Mouse (Mus musculus): ENCODE results near the gene Anks4b. TPM values are rescaled to one million over a fixed set of nuclear protein-coding genes. Genes with fewer than 3 reads are reported as not detected.

Anks4b gene
- polyA plus RNA-seq, 1 experiment from 2014 or later: 0.05 TPM

DNA sequence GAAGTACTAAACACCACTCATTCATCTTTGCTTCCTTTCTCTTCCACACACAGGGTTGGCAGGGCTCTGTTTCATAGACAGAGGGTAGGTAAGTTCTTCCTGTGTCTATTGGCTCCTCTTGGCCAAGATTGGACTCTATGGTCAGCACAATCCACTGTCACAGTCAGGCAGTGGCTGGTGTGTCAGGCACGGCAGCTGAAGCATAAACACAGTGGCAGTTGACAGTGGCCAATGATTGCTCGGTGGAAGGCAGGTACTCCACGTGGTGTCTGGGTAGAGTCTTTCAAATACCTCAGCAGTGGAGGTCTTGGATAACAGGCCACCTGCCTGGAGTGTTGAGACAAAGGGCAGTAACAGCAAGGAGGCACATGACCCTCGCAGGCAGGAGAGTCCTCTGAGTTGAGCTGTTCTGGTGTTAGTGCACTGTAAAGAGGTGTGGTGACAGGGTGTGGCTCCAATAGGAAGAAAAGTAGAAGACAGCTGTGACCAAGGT lies 15.5 kb upstream of the Anks4b start:
- H3K36me3 ChIP-seq: no peaks in the 10 kb centered on the region
- WGBS: 38% methylated on average over 4 of the region's 4 CpGs
- H3K4me1 ChIP-seq (replicated peaks): no peaks in the 10 kb centered on the region
- no peak overlapping the region for H3K4me3 ChIP-seq
- H3K4me2 ChIP-seq: no peak overlapping the region
- no peak overlapping the region for H3K27ac ChIP-seq (ENCODE audit: poor library complexity, severe bottlenecking)
- H3K27me3 ChIP-seq (replicated peaks): no peaks in the 10 kb centered on the region
- no peak overlapping the region for H3K9ac ChIP-seq
- H3K9me3 ChIP-seq (replicated peaks): no peaks in the 10 kb centered on the region
- ATAC-seq (ENCODE audit: insufficient number of reproducible peaks, low FRiP score): no peak

DNA sequence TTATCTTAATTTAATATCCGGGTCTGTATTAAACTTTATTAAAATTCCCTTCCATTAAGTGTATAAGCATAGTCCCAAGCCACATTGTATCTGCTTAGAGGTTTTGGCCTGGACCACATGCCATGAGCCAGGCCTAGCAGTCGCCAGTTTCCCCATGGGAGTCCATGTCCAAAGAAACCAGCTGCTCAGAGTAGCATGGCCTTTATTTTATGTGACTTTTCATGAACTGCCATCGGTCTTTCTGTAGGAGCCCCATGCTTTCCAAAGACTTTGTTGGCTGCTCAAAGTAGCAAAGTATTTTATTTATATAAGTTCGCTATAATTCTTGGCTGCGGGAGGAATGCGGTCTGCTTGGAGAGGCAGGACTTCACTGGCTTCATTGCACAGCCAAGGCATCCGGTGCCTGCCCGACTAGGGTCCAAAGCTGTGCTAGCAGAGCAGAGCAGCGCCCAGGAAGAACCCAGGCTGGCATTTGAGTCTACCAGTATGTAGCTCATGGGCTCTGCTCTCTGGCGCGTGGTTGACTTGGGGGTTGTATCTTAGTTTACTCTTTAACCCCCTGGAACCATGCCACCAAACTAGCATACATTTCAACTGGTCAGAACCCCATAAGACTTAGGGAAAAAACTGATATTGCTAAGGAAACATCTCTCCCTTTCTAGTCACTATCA lies 9.9 kb upstream of the Anks4b start:
- Histone ChIP-seq H3K27me3 (replicated peaks) (no peaks in the 10 kb centered on the region), H3K4me1 (replicated peaks) (no peaks in the 10 kb centered on the region), H3K4me3 (no peak overlapping the region), H3K4me2 (no peak overlapping the region), H3K9me3 (replicated peaks) (no peaks in the 10 kb centered on the region), H3K9ac (no peak overlapping the region), H3K36me3 (no peaks in the 10 kb centered on the region), H3K27ac (ENCODE audit: poor library complexity, severe bottlenecking) (no peak overlapping the region)
- ATAC-seq (ENCODE audit: insufficient number of reproducible peaks, low FRiP score): no peak
- 85% methylated on average over 11 of the region's 11 CpGs for WGBS

DNA sequence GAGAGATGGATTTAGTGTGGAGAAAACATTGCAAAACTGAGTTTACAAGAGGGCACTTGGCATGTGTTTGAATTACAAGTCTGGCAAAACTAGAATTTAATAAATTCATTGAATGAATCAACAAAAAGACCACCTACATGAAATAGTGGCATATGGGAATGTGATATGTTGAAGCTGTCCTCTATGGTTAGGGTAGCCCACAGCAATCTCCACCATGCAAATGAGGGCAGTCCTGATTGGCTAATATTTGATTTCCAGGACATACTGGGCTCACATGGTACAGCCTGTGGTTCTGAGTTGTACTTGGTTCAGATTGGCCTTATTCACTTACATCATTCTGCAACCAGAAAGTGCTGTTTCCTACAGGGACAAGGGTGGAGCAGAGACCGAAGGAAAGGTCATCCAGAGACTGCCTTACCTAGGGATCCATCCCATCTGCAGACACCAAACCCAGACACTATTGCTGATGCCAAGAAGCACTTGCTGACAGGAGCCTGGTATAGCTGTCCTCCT lies 1.4 kb upstream of the Anks4b start:
- no peak for ATAC-seq (ENCODE audit: insufficient number of reproducible peaks, low FRiP score)
- Histone ChIP-seq H3K9me3 (replicated peaks) (no peaks in the 10 kb centered on the region), H3K4me2 (no peak overlapping the region), H3K4me3 (no peak overlapping the region), H3K9ac (no peak overlapping the region), H3K36me3 (no peaks in the 10 kb centered on the region), H3K27ac (ENCODE audit: poor library complexity, severe bottlenecking) (no peak overlapping the region), H3K27me3 (replicated peaks) (no peaks in the 10 kb centered on the region), H3K4me1 (replicated peaks) (no peaks in the 10 kb centered on the region)
- 89% methylated on average over 1 of the region's 1 CpGs for WGBS

DNA sequence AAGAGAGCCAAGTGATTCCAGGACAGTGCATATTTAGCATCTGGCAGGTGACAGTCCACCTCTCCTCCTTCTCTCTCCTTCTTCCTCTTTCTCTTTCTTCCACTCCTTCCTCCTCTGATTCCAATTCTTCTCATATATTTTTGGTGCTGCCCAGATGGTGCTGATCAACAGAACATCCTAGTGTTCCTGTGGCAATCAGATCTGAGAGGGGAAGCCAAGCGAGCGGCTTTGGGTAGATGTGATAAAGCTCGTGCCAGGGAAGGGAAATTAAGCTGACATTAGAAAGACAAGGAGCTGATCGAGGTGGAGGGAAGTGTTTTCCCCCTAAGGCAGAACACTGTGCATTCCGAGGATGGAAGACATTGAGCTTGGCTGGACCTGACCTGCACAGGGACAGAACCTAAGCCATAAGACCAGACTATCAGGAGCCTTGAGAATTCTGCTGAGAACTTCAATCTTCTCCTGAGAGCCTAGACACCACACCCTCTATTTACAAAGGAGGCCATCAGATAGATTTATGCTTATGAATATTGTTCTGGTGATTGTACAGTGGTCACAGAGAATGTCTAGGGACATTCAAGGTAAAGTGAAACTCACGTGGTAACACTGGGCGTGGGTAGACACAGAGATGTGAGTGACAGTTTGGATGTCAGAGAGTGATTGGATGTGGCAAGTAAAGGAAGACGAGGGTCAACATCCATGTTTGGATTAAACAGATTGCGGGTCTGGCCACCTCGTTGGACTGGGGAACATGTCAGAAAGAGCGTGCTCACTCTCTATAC lies 1.3 kb downstream of the Anks4b start:
- ATAC-seq (ENCODE audit: insufficient number of reproducible peaks, low FRiP score): no peak
- H3K4me3 ChIP-seq: no peak overlapping the region
- no peak overlapping the region for H3K9ac ChIP-seq
- H3K27ac ChIP-seq (ENCODE audit: poor library complexity, severe bottlenecking): no peak overlapping the region
- WGBS: 70% methylated on average over 11 of the region's 11 CpGs
- H3K4me1 ChIP-seq (replicated peaks): no peaks in the 10 kb centered on the region
- H3K27me3 ChIP-seq (replicated peaks): no peaks in the 10 kb centered on the region
- H3K36me3 ChIP-seq: no peaks in the 10 kb centered on the region
- H3K9me3 ChIP-seq (replicated peaks): no peaks in the 10 kb centered on the region
- H3K4me2 ChIP-seq: no peak overlapping the region

DNA sequence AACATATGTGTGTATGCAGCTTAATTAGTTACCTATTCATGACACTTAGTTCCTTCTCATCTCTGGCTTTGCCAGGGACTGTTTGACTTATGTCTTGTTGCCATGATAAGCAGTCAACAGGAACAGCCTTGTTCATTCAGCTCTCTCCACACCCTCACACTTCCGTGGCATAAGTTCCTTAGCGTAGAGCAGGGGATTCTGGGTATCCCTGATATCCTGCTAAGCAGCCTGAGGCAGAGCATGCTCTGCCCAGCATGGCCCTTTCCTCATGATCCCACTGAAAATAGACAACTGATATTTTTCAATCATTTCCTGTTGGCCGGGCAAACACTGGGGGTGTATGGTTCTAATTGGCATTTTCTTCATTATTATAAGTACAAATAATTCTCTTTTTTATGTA lies 4.0 kb downstream of the Anks4b start:
- no peaks in the 10 kb centered on the region for H3K36me3 ChIP-seq
- no peaks in the 10 kb centered on the region for H3K27me3 ChIP-seq (replicated peaks)
- H3K9me3 ChIP-seq (replicated peaks): no peaks in the 10 kb centered on the region
- H3K4me2 ChIP-seq: no peak overlapping the region
- no peak for ATAC-seq (ENCODE audit: insufficient number of reproducible peaks, low FRiP score)
- H3K4me3 ChIP-seq: no peak overlapping the region
- H3K4me1 ChIP-seq (replicated peaks): no peaks in the 10 kb centered on the region
- H3K27ac ChIP-seq (ENCODE audit: poor library complexity, severe bottlenecking): no peak overlapping the region
- H3K9ac ChIP-seq: no peak overlapping the region
- 73% methylated on average over 3 of the region's 3 CpGs for WGBS

DNA sequence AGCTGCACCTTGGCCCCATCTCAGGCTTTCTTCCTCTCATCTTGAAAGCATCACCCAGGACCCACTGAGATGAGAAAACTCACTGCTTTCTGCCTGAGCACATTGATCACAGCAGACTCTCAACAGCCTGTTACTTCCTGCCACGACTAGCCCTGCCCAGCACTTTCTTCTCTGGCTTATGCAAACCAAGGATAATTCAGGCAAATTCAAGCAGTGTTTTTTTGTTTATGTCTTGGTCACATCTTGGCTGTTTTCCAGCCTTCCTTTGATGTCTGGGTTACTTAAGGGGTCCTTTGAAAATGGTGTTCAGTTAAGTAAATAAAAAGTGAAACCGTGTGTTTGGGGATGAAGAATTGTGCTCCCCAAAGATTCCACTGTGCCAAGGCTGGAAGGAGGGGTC lies 5.3 kb downstream of the Anks4b start:
- no peaks in the 10 kb centered on the region for H3K9me3 ChIP-seq (replicated peaks)
- ATAC-seq (ENCODE audit: insufficient number of reproducible peaks, low FRiP score): no peak

DNA sequence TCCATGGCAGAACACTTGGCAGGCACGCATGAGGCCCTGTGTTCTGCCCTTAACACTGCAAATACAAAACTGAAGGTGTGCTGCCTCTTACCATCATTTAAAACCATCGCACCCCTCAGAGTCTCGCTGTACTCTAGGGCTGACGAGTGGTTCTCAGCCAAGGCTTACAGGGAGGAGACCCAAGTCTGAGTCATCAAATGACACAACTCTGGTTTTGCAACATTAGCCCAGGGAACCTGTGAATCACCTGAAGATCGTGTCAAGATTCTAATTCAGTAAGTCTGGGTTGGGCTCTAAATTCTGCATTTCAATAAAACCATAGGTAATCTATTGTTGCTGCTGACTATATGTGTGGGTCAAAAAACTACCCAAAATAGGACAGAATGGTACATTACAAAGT lies 6.9 kb downstream of the Anks4b start:
- Histone ChIP-seq H3K36me3 (no peaks in the 10 kb centered on the region), H3K4me3 (no peak overlapping the region), H3K9me3 (replicated peaks) (no peaks in the 10 kb centered on the region), H3K9ac (no peak overlapping the region), H3K4me1 (replicated peaks) (no peaks in the 10 kb centered on the region), H3K4me2 (no peak overlapping the region), H3K27me3 (replicated peaks) (no peaks in the 10 kb centered on the region), H3K27ac (ENCODE audit: poor library complexity, severe bottlenecking) (no peak overlapping the region)
- WGBS: 76% methylated on average over 5 of the region's 5 CpGs
- no peak for ATAC-seq (ENCODE audit: insufficient number of reproducible peaks, low FRiP score)

More for the DNA sequence above, 5.3 kb downstream of the Anks4b start:
- Histone ChIP-seq H3K9ac (no peak overlapping the region), H3K27me3 (replicated peaks) (no peaks in the 10 kb centered on the region), H3K4me3 (no peak overlapping the region), H3K4me1 (replicated peaks) (no peaks in the 10 kb centered on the region), H3K36me3 (no peaks in the 10 kb centered on the region), H3K4me2 (no peak overlapping the region), H3K27ac (ENCODE audit: poor library complexity, severe bottlenecking) (no peak overlapping the region)
- 23% methylated on average over 2 of the region's 2 CpGs for WGBS

DNA sequence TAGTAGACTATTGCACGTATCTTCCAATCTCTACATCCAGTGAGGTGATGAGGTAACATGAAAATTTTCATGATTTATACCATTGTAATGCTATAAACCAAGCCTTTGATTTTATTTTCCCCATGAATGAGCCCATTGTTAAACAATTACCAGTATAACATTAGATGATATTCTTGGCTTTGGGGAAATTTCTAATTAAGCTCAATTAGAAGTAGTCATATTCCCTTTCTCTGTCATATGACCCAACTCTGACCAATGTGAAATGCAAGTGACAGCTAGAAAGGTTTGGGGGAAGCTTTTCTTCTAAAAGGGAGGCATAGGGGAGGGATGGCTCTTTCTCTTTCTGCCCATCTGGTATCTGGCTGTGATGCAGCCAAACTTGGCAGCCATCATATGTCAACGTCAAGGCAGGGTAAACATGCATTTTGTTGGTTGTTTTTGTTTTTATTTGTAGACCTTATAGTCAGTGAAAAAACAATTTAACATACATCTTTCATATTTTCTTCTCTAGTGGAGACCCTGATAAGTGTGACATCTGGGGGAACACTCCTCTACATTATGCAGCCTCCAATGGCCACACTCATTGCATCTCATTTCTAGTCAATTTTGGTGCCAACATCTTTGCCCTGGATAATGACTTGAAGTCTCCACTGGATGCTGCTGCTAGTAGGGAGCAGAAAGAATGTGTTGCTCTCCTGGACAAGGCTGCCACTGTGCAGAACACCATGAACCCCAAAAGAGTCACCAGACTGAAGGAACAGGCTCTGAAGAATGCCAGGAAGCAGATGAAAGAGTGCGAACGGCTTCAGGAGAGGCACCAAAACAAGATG lies 8.0 kb downstream of the Anks4b start:
- H3K27me3 ChIP-seq (replicated peaks): no peaks in the 10 kb centered on the region
- H3K4me2 ChIP-seq: no peak overlapping the region
- H3K9ac ChIP-seq: no peak overlapping the region
- no peaks in the 10 kb centered on the region for H3K4me1 ChIP-seq (replicated peaks)
- H3K9me3 ChIP-seq (replicated peaks): no peaks in the 10 kb centered on the region
- 93% methylated on average over 4 of the region's 4 CpGs for WGBS
- H3K4me3 ChIP-seq: no peak overlapping the region
- H3K27ac ChIP-seq (ENCODE audit: poor library complexity, severe bottlenecking): no peak overlapping the region
- ATAC-seq (ENCODE audit: insufficient number of reproducible peaks, low FRiP score): no peak
- no peaks in the 10 kb centered on the region for H3K36me3 ChIP-seq

DNA sequence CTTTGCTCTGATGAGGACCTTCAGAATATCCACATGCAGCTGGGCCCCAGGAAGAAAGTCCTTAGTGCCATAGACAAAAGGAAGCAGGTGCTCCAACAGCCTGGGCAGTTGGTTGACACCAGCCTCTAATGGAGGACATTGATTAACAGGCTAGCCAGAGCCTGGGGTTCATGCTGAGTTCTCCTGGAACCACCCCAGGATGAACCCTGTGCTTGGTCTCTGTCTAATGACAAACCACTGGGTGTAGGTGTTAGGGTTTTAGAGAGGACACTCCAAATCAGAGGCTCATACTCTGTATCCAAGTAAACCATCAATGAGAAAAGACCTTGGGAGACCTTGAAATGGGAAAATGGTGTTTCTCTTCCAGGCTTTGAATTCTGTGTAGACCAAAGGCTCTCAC lies 9.2 kb downstream of the Anks4b start:
- no peak overlapping the region for H3K27ac ChIP-seq (ENCODE audit: poor library complexity, severe bottlenecking)
- no peak for ATAC-seq (ENCODE audit: insufficient number of reproducible peaks, low FRiP score)
- H3K4me1 ChIP-seq (replicated peaks): no peaks in the 10 kb centered on the region
- H3K4me3 ChIP-seq: no peak overlapping the region
- H3K4me2 ChIP-seq: no peak overlapping the region
- no peaks in the 10 kb centered on the region for H3K27me3 ChIP-seq (replicated peaks)
- H3K36me3 ChIP-seq: no peaks in the 10 kb centered on the region
- H3K9ac ChIP-seq: no peak overlapping the region
- H3K9me3 ChIP-seq (replicated peaks): no peaks in the 10 kb centered on the region

DNA sequence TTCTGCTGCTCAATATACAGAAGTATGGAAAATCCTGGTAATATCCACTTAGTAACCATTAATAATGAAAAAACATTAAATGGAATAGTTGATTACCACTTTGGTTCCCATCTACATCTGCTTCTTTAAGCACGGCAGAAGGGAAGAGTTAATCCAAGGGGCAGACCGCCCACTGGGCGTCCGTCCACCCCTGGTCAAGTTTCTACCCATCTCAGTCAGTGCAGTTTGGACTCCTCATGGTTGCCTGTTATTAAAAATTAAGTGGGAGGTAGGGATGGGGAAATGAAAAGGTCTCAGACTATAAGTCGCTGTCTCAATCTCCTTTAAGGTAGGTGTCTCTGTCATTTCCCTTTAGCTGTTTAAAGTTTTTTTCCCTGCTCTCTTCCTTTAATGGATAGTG lies 15.3 kb downstream of the Anks4b start:
- ATAC-seq (ENCODE audit: insufficient number of reproducible peaks, low FRiP score): no peak
- 90% methylated on average over 5 of the region's 5 CpGs for WGBS
- Histone ChIP-seq H3K9me3 (replicated peaks) (no peaks in the 10 kb centered on the region), H3K36me3 (no peaks in the 10 kb centered on the region), H3K4me2 (no peak overlapping the region), H3K9ac (no peak overlapping the region), H3K4me3 (no peak overlapping the region), H3K27me3 (replicated peaks) (no peaks in the 10 kb centered on the region), H3K27ac (ENCODE audit: poor library complexity, severe bottlenecking) (no peak overlapping the region), H3K4me1 (replicated peaks) (peaks cover 12% of the 10 kb centered on the region; the same call in 1 of the 2 replicates)

Measured in heart, embryonic 12.5 days (tissue).